Mouse (Mus musculus) liver, embryonic 14.5 days (tissue): ENCODE results near the gene Ak1. TPM values are rescaled to one million over a fixed set of nuclear protein-coding genes. Genes with fewer than 3 reads are reported as not detected.
A peak's percentile ranks its signal among the peaks of the same experiment; 100 is the strongest.

Experiments
- ATAC-seq: fragments of 200-750 bp; cut with Nextera tagmentation; 2 replicates; pipeline ENCODE4 v1.8.0; 2017; ENCODE audit warnings: moderate number of reproducible peaks, mild to moderate bottlenecking, moderate library complexity; ENCODE audit not compliant: insufficient read depth
- DNase-seq, 3 experiments: peaks; one replicate each; pipeline ENCODE4 v3.0.0-alpha.2; 2012 to 2013; ENCODE audit warnings: low read depth in 3 of 3, low spot score in 3 of 3
- H3K27ac ChIP-seq: fragments of 300-500 bp; sonication (generic); 2 replicates; pipeline ENCODE4 v1.5.1; 2014; ENCODE audit warnings: moderate library complexity, mild to moderate bottlenecking, control low read depth, inconsistent platforms
- H3K27me3 ChIP-seq: fragments of 300-500 bp; sonication (generic); 2 replicates; pipeline ENCODE4 v1.6.1; 2014; ENCODE audit warnings: mild to moderate bottlenecking, low read length, moderate library complexity; ENCODE audit not compliant: control insufficient read depth, insufficient read depth
- H3K36me3 ChIP-seq: fragments of 300-500 bp; sonication (generic); replicated peaks from 2 replicates; pipeline ENCODE4 v1.6.1; 2014; ENCODE audit warnings: low read depth; ENCODE audit not compliant: control insufficient read depth, insufficient read depth
- H3K4me1 ChIP-seq, 2 experiments: fragments of 200-500 bp in 1 of 2; fragments of 300-500 bp in 1 of 2; sonication (generic) in 1 of 2; replicated peaks; 2 replicates each; pipeline ENCODE4 v1.6.1; 2012 to 2014; ENCODE audit warnings: antibody characterized with exemption in 1 of 2, inconsistent platforms in 1 of 2, low read length in 1 of 2; ENCODE audit not compliant: control insufficient read depth in 2 of 2, insufficient read depth in 2 of 2
- H3K4me2 ChIP-seq: fragments of 300-500 bp; sonication (generic); 2 replicates; pipeline ENCODE4 v1.6.1; 2014; ENCODE audit warnings: low read depth, mild to moderate bottlenecking, control low read depth, moderate library complexity
- H3K4me3 ChIP-seq, 2 experiments: fragments of 200-500 bp in 1 of 2; fragments of 300-500 bp in 1 of 2; sonication (generic) in 1 of 2; 2 replicates each; pipeline ENCODE4 v1.5.1; 2012 to 2014; ENCODE audit warnings: low read depth in 2 of 2, low read length in 2 of 2, mild to moderate bottlenecking in 2 of 2, control low read depth in 1 of 2, inconsistent platforms in 1 of 2, moderate library complexity in 1 of 2; ENCODE audit not compliant: insufficient read depth in 1 of 2
- H3K9ac ChIP-seq: fragments of 300-500 bp; sonication (generic); replicated peaks from 2 replicates; pipeline ENCODE4 v1.6.1; 2014; ENCODE audit warnings: mild to moderate bottlenecking, control low read depth, moderate library complexity
- H3K9me3 ChIP-seq: fragments of 300-500 bp; sonication (generic); 2 replicates; pipeline ENCODE4 v1.6.1; 2016; ENCODE audit warnings: low read length, mixed read lengths; ENCODE audit not compliant: control insufficient read depth
- CTCF ChIP-seq: IDR thresholded peaks from 2 replicates; pipeline ENCODE4 v1.5.1; 2016; ENCODE audit warnings: antibody characterized with exemption, low read depth, control low read depth
- EP300 ChIP-seq: IDR thresholded peaks from 2 replicates; pipeline ENCODE4 v1.6.1; 2016; ENCODE audit warnings: antibody characterized with exemption, low read depth
- WGBS: fragments of 180-500 bp; shearing (Covaris S2); extraction: QIAGEN DNeasy Blood & Tissue Kit; methylation state at CpG from one replicate; pipeline ENCODE4 v1.1.7; 2014; ENCODE audit not compliant: insufficient replicate concordance; 5-methylcytosine and 5-hydroxymethylcytosine counted together
- polyA plus RNA-seq, 2 experiments: library from polyadenylated mRNA; depleted of rRNA in 1 of 2; stranded (reverse) in 1 of 2; unstranded in 1 of 2; fragments of >200 nt; fragmentation: Nextera tagmentation in 1 of 2; extraction: Ambion mirVana in 1 of 2; gene quantifications; 2 replicates each; pipeline versions ENCODE4 v1.2.1 to v1.2.3; 2012 to 2014

Gene Ak1
- polyA plus RNA-seq, 2 experiments: 0.37 to 0.44 TPM

DNA sequence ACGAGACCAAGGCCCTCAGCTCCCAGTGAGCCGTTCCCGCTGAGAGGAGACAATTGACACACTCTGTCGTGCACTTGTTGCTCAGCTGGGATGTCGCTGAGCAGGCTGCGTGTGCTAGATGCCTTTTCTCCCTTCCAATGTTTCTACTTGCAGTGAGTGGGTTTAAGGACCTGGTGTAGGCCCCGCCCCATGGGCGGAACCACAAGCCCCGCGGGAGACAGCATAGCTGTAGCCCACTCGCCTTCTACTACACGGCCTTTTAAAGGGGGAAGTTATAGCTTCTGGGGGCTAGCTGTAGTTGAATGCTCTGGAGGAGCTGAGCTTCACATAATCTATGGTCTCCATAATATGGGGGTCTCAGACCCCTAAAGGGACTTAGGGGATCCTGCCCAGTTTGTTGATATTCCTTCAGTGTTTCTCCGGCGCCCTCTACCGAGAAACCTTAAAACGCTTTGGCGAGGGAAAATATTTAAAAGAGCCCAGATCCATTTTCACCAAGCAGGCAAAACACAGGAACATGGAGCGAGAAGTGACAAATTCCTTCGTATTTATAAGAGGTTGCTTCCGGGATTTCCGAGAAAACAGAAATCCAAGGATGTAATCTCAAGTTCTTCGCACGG, 10.8 kb upstream of the Ak1 start:
- Histone ChIP-seq H3K4me2 (peak overlapping the region; percentile 89), H3K9me3 (no peaks in the 10 kb centered on the region), H3K27me3 (no peaks in the 10 kb centered on the region), H3K4me3 (peak overlapping the region; percentile 45 to 48), H3K27ac (0 out of 2 replicates have a peak overlapping the region, but pooled peaks have one; percentile 21), H3K4me1 (peaks cover 13 to 32% of the 10 kb centered on the region in 2 experiments), H3K36me3 (no peaks in the 10 kb centered on the region; the same call in 1 of the 2 replicates), H3K9ac (peak overlapping the region; percentile 48)
- ATAC-seq: no peak
- peak; percentile 45 for TF ChIP-seq CTCF
- TF ChIP-seq EP300: no peak
- 18% methylated on average over 23 of the region's 23 CpGs for WGBS
- DNase-seq: no peak

DNA sequence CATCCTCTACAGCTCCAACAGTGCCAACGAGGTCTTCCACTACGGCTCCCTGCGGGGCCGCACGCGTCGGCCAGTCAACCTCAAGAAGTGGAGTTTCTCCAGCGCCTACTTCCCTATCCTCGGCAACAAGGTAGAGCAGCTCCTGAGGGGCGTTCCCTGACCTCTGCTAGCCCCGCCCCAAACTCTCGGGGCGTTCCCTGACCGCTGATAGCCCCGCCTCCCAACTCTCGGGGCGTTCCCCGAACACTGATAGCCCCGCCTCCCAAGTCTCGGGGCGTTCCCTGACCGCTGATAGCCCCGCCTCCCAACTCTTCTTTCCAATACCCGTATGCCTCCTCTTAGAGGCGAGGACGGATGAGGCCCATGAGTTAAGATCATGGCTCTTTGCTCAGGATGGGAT, 9.3 kb upstream of the Ak1 start:
- Histone ChIP-seq H3K27me3 (no peaks in the 10 kb centered on the region), H3K4me1 (peaks cover 10 to 27% of the 10 kb centered on the region in 2 experiments), H3K4me3 (no peak overlapping the region), H3K9me3 (no peaks in the 10 kb centered on the region), H3K9ac (no peak overlapping the region), H3K36me3 (peaks cover 2% of the 10 kb centered on the region), H3K27ac (no peak overlapping the region), H3K4me2 (no peak overlapping the region)
- DNase-seq (no peak), ATAC-seq (no peak)
- TF ChIP-seq CTCF (no peak), EP300 (no peak)
- WGBS: 71% methylated on average over 26 of the region's 26 CpGs

DNA sequence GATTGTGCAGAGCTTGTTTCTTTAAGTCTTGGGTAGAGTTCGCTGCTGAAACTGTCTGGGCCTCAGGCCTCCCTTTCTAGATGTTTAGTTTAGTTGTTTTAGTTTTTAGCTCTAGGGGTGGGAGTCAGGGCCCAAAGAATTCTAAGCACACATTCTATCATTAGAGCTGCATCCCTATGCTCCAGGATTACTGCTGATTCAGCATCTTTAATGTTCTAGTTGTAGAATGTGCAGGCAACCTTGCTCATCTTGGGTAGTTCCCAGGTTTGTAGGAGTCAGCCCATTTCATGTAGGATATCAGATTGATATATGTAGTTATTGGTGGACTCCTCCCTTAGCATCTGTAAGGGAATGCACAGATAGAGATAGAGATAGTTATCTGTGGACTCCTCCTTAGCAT, 4.4 kb upstream of the Ak1 start:
- Histone ChIP-seq H3K27ac (no peak overlapping the region), H3K36me3 (peaks cover 6% of the 10 kb centered on the region)
- WGBS: 75% methylated on average over 1 of the region's 1 CpGs

DNA sequence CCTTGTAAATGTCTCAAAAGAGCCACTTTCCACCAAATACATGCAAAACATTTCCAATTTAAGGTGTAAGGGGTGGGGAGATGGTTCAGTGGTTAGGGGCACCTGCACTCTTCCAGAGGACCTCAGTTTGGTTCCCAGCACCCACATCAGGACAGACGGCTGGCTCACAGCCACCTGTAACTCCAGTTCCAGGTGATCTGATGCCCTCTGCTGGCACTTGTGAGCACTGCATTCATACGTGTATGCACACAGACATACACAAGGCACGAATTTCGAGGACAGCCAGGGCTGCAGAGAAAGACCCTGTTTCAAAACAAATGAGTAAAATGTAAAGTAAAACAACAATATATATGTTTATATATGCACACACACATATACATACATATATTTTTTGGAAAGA, 4.0 kb upstream of the Ak1 start:
- WGBS: 94% methylated on average over 4 of the region's 4 CpGs
- Histone ChIP-seq H3K27ac (no peak overlapping the region), H3K36me3 (peaks cover 6% of the 10 kb centered on the region), H3K9ac (no peak overlapping the region), H3K9me3 (peaks cover 2% of the 10 kb centered on the region), H3K4me1 (peaks cover 0 to 16% of the 10 kb centered on the region in 2 experiments; a peak in 3 of 4 replicates), H3K27me3 (no peaks in the 10 kb centered on the region), H3K4me3 (no peak overlapping the region), H3K4me2 (no peak overlapping the region)
- no peak for ATAC-seq
- TF ChIP-seq EP300 (no peak), CTCF (peak; percentile 76)
- no peak for DNase-seq

More for the DNA sequence above, 4.4 kb upstream of the Ak1 start:
- ATAC-seq (no peak), DNase-seq (no peak)
- H3K4me1 ChIP-seq: peaks cover 0 to 16% of the 10 kb centered on the region in 2 experiments; a peak in 3 of 4 replicates
- no peak overlapping the region for H3K9ac ChIP-seq
- peaks cover 2% of the 10 kb centered on the region for H3K9me3 ChIP-seq
- H3K27me3 ChIP-seq: no peaks in the 10 kb centered on the region
- H3K4me3 ChIP-seq: no peak overlapping the region
- TF ChIP-seq CTCF (no peak), EP300 (no peak)
- no peak overlapping the region for H3K4me2 ChIP-seq

DNA sequence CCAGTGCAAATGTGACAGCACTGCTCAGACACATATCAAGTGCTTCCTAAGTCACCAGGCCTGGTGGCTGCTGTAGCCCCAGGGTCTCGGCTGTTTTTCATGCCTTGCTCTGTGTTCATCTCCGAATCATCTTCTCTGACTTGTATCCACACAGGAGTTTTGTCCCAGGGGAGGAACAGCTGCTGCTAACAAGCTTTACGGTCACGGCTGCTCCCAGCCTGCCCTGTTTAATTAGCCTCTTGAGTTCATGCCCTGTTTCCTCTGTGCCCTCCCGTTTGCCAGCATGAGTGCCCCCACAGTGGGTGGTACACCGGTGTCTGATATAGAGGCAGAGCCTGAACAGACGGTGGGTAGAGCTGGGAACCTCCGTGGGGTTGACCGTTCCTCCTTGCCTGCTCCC, 3.5 kb upstream of the Ak1 start:
- H3K4me3 ChIP-seq: no peak overlapping the region
- H3K4me2 ChIP-seq: no peak overlapping the region
- no peaks in the 10 kb centered on the region for H3K27me3 ChIP-seq
- peaks cover 0 to 16% of the 10 kb centered on the region in 2 experiments; a peak in 3 of 4 replicates for H3K4me1 ChIP-seq
- no peak for TF ChIP-seq EP300
- TF ChIP-seq CTCF: no peak
- peaks cover 6% of the 10 kb centered on the region for H3K36me3 ChIP-seq
- WGBS: 84% methylated on average over 9 of the region's 9 CpGs
- H3K9me3 ChIP-seq: peaks cover 2% of the 10 kb centered on the region
- no peak for ATAC-seq
- H3K27ac ChIP-seq: no peak overlapping the region
- H3K9ac ChIP-seq: no peak overlapping the region
- DNase-seq: no peak
